Mouse (Mus musculus): Measurements from ENCODE around the gene Dlk1. TPM values are rescaled to one million over a fixed set of nuclear protein-coding genes. Genes with fewer than 3 reads are reported as not detected.

Dlk1 gene
- polyA plus RNA-seq, 1 experiment: not detected

GRCm38 (mm10) chr12:109417476-109418201 lies 35.0 kb upstream of the Dlk1 start:
- Histone ChIP-seq H3K27me3 (ENCODE audit: control insufficient read depth, insufficient read depth, insufficient read length) (no peaks in the 10 kb centered on the region), H3K79me2 (ENCODE audit: control insufficient read depth, insufficient read depth) (no peaks in the 10 kb centered on the region), H3ac (ENCODE audit: control insufficient read depth, insufficient read length, low read depth) (no peak overlapping the region), H3K36me3 (ENCODE audit: control insufficient read depth, insufficient read depth) (no peaks in the 10 kb centered on the region), H3K4me3 (ENCODE audit: insufficient read depth, poor library complexity, severe bottlenecking) (no peak overlapping the region), H3K79me3 (ENCODE audit: low read depth) (no peaks in the 10 kb centered on the region)
- TF ChIP-seq FOSL1 (IDR thresholded peaks at IDR 0.05; ENCODE audit: insufficient read depth, low read length, poor library complexity, severe bottlenecking) (peak; percentile 39), USF1 (IDR thresholded peaks at IDR 0.05; ENCODE audit: low read depth) (no peak), MAX (IDR thresholded peaks at IDR 0.05) (peak; percentile 84), CEBPB (IDR thresholded peaks at IDR 0.05; ENCODE audit: low read depth) (no peak), MYOG (IDR thresholded peaks at IDR 0.05; ENCODE audit: control insufficient read depth, extremely low read depth, insufficient read length) (no peak)

GRCm38 (mm10) chr12:109420006-109420405 lies 32.6 kb upstream of the Dlk1 start:
- H3K27me3 ChIP-seq (ENCODE audit: control insufficient read depth, insufficient read depth, insufficient read length): no peaks in the 10 kb centered on the region
- no peak overlapping the region for H3ac ChIP-seq (ENCODE audit: control insufficient read depth, insufficient read length, low read depth)
- no peaks in the 10 kb centered on the region for H3K79me2 ChIP-seq (ENCODE audit: control insufficient read depth, insufficient read depth)
- no peaks in the 10 kb centered on the region for H3K79me3 ChIP-seq (ENCODE audit: low read depth)
- H3K36me3 ChIP-seq (ENCODE audit: control insufficient read depth, insufficient read depth): no peaks in the 10 kb centered on the region
- no peak for TF ChIP-seq MYOG (IDR thresholded peaks at IDR 0.05; ENCODE audit: control insufficient read depth, extremely low read depth, insufficient read length)
- no peak for TF ChIP-seq USF1 (IDR thresholded peaks at IDR 0.05; ENCODE audit: low read depth)
- no peak for TF ChIP-seq CTCF (IDR thresholded peaks at IDR 0.05; ENCODE audit: control insufficient read depth, insufficient read depth, insufficient read length)
- TF ChIP-seq MYOD1 (IDR thresholded peaks at IDR 0.05; ENCODE audit: control insufficient read depth, insufficient read length, low read depth): no peak
- TF ChIP-seq FOSL1 (IDR thresholded peaks at IDR 0.05; ENCODE audit: insufficient read depth, low read length, poor library complexity, severe bottlenecking): no peak
- TF ChIP-seq MAX (IDR thresholded peaks at IDR 0.05): no peak
- no peak for TF ChIP-seq CEBPB (IDR thresholded peaks at IDR 0.05; ENCODE audit: low read depth)
- no peak overlapping the region for H3K4me3 ChIP-seq (ENCODE audit: insufficient read depth, poor library complexity, severe bottlenecking)

- Histone ChIP-seq H3K79me3 (ENCODE audit: low read depth) (no peaks in the 10 kb centered on the region), H3K79me2 (ENCODE audit: control insufficient read depth, insufficient read depth) (no peaks in the 10 kb centered on the region), H3K4me3 (ENCODE audit: insufficient read depth, poor library complexity, severe bottlenecking) (no peak overlapping the region), H3K27me3 (ENCODE audit: control insufficient read depth, insufficient read depth, insufficient read length) (no peaks in the 10 kb centered on the region), H3K36me3 (ENCODE audit: control insufficient read depth, insufficient read depth) (no peaks in the 10 kb centered on the region), H3ac (ENCODE audit: control insufficient read depth, insufficient read length, low read depth) (no peak overlapping the region)
- TF ChIP-seq FOSL1 (IDR thresholded peaks at IDR 0.05; ENCODE audit: insufficient read depth, low read length, poor library complexity, severe bottlenecking) (no peak), MYOG (IDR thresholded peaks at IDR 0.05; ENCODE audit: control insufficient read depth, extremely low read depth, insufficient read length) (no peak), CTCF (IDR thresholded peaks at IDR 0.05; ENCODE audit: control insufficient read depth, insufficient read depth, insufficient read length) (no peak), USF1 (IDR thresholded peaks at IDR 0.05; ENCODE audit: low read depth) (no peak), MYOD1 (IDR thresholded peaks at IDR 0.05; ENCODE audit: control insufficient read depth, insufficient read length, low read depth) (no peak), CEBPB (IDR thresholded peaks at IDR 0.05; ENCODE audit: low read depth) (no peak), MAX (IDR thresholded peaks at IDR 0.05) (no peak)
These were observed 29.5 kb upstream of the Dlk1 start for GRCm38 (mm10) chr12:109423163-109423562.

- TF ChIP-seq USF1 (IDR thresholded peaks at IDR 0.05; ENCODE audit: low read depth) (no peak), CEBPB (IDR thresholded peaks at IDR 0.05; ENCODE audit: low read depth) (no peak), MYOG (IDR thresholded peaks at IDR 0.05; ENCODE audit: control insufficient read depth, extremely low read depth, insufficient read length) (no peak), FOSL1 (IDR thresholded peaks at IDR 0.05; ENCODE audit: insufficient read depth, low read length, poor library complexity, severe bottlenecking) (no peak), MYOD1 (IDR thresholded peaks at IDR 0.05; ENCODE audit: control insufficient read depth, insufficient read length, low read depth) (no peak), MAX (IDR thresholded peaks at IDR 0.05) (no peak), CTCF (IDR thresholded peaks at IDR 0.05; ENCODE audit: control insufficient read depth, insufficient read depth, insufficient read length) (no peak)
- H3K79me2 ChIP-seq (ENCODE audit: control insufficient read depth, insufficient read depth): no peaks in the 10 kb centered on the region
- no peaks in the 10 kb centered on the region for H3K27me3 ChIP-seq (ENCODE audit: control insufficient read depth, insufficient read depth, insufficient read length)
- no peak overlapping the region for H3K4me3 ChIP-seq (ENCODE audit: insufficient read depth, poor library complexity, severe bottlenecking)
- H3ac ChIP-seq (ENCODE audit: control insufficient read depth, insufficient read length, low read depth): no peak overlapping the region
- no peaks in the 10 kb centered on the region for H3K36me3 ChIP-seq (ENCODE audit: control insufficient read depth, insufficient read depth)
- no peaks in the 10 kb centered on the region for H3K79me3 ChIP-seq (ENCODE audit: low read depth)
These were observed 28.8 kb upstream of the Dlk1 start for GRCm38 (mm10) chr12:109423716-109424429.

DNA sequence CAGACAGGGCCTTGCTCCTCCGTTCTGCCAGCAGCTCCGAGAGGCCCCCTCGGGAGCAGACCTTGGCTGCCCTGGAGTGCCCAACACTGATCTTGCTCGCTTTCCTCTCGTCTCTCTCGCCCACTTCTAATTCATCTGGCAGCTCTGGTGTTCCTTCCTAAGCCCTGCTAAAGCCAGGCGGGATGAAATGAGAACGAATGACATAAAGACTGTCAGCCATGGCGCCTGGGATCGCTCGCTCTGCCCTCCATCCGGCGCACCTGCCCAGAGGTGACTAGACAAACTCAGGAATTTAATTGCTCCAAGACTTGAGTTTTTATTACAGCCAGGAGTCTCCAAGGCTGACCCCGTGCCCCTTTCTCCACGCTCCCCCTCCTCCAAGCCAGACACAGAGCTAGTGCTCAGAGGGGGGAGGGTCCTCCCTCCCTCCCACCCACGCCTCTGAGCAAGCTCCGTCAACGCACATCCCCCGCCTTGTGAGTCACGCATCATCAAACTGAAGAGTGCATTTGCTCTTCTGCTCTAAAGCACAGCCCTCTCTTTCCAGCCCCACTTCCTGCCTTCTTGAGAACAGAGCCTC lies 27.8 kb upstream of the Dlk1 start:
- Histone ChIP-seq H3K79me3 (ENCODE audit: low read depth) (no peaks in the 10 kb centered on the region), H3K79me2 (ENCODE audit: control insufficient read depth, insufficient read depth) (no peaks in the 10 kb centered on the region), H3K4me3 (ENCODE audit: insufficient read depth, poor library complexity, severe bottlenecking) (no peak overlapping the region), H3K36me3 (ENCODE audit: control insufficient read depth, insufficient read depth) (no peaks in the 10 kb centered on the region), H3ac (ENCODE audit: control insufficient read depth, insufficient read length, low read depth) (no peak overlapping the region), H3K27me3 (ENCODE audit: control insufficient read depth, insufficient read depth, insufficient read length) (no peaks in the 10 kb centered on the region)
- TF ChIP-seq USF1 (IDR thresholded peaks at IDR 0.05; ENCODE audit: low read depth) (no peak), CEBPB (IDR thresholded peaks at IDR 0.05; ENCODE audit: low read depth) (no peak), FOSL1 (IDR thresholded peaks at IDR 0.05; ENCODE audit: insufficient read depth, low read length, poor library complexity, severe bottlenecking) (no peak), MYOD1 (IDR thresholded peaks at IDR 0.05; ENCODE audit: control insufficient read depth, insufficient read length, low read depth) (no peak), MYOG (IDR thresholded peaks at IDR 0.05; ENCODE audit: control insufficient read depth, extremely low read depth, insufficient read length) (no peak), CTCF (IDR thresholded peaks at IDR 0.05; ENCODE audit: control insufficient read depth, insufficient read depth, insufficient read length) (no peak), MAX (IDR thresholded peaks at IDR 0.05) (no peak)

Data from C2C12 (cell line).